Mouse (Mus musculus) midbrain, embryonic 14.5 days (tissue): ENCODE data around the gene Rpl3. TPM values are rescaled to one million over a fixed set of nuclear protein-coding genes. Genes with fewer than 3 reads are reported as not detected.

Experiments
- ATAC-seq: fragments of 200-750 bp; cut with Nextera tagmentation; 2 replicates; pipeline ENCODE4 v1.8.0; 2017; ENCODE audit warnings: moderate number of reproducible peaks, moderate library complexity; ENCODE audit not compliant: low FRiP score, low TSS enrichment
- DNase-seq: peaks from one replicate; pipeline ENCODE4 v3.0.0-alpha.2; 2015
- H3K27ac ChIP-seq: fragments of 300-500 bp; sonication (generic); replicated peaks from 2 replicates; pipeline ENCODE4 v1.5.1; 2014; ENCODE audit warnings: mild to moderate bottlenecking, low read depth, low read length, moderate library complexity
- H3K27me3 ChIP-seq: fragments of 300-500 bp; sonication (generic); 2 replicates; pipeline ENCODE4 v1.6.1; 2014; ENCODE audit warnings: low read length, control low read depth, mixed read lengths; ENCODE audit not compliant: control insufficient read depth, insufficient read depth
- H3K36me3 ChIP-seq: fragments of 300-500 bp; sonication (generic); 2 replicates; pipeline ENCODE4 v1.6.1; 2014; ENCODE audit warnings: low read length, control low read depth; ENCODE audit not compliant: control insufficient read depth, insufficient read depth
- H3K4me1 ChIP-seq: fragments of 300-500 bp; sonication (generic); 2 replicates; pipeline ENCODE4 v1.6.1; 2014; ENCODE audit warnings: mild to moderate bottlenecking, antibody characterized with exemption, low read length, control low read depth; ENCODE audit not compliant: control insufficient read depth, insufficient read depth
- H3K4me2 ChIP-seq: fragments of 300-500 bp; sonication (generic); 2 replicates; pipeline ENCODE4 v1.6.1; 2014; ENCODE audit warnings: mild to moderate bottlenecking, low read length, moderate library complexity
- H3K4me3 ChIP-seq: fragments of 300-500 bp; sonication (generic); replicated peaks from 2 replicates; pipeline ENCODE4 v1.5.1; 2014; ENCODE audit warnings: low read depth, low read length
- H3K9ac ChIP-seq: fragments of 300-500 bp; sonication (generic); replicated peaks from 2 replicates; pipeline ENCODE4 v1.6.1; 2014; ENCODE audit warnings: mild to moderate bottlenecking, low read length, moderate library complexity
- H3K9me3 ChIP-seq: fragments of 300-500 bp; sonication (generic); 2 replicates; pipeline ENCODE4 v1.6.1; 2016; ENCODE audit warnings: low read length, control low read depth, mixed read lengths; ENCODE audit not compliant: control insufficient read depth
- WGBS: fragments of 180-500 bp; shearing (Covaris S2); extraction: QIAGEN DNeasy Blood & Tissue Kit; methylation state at CpG from one replicate; pipeline ENCODE4 v1.1.7; 2014; 5-methylcytosine and 5-hydroxymethylcytosine counted together
- polyA plus RNA-seq: library from polyadenylated mRNA; unstranded; fragments of >200 nt; fragmentation: Nextera tagmentation; extraction: Ambion mirVana; gene quantifications from 2 replicates; pipeline ENCODE4 v1.2.1, GENCODE M21; 2014

The Rpl3 gene
- polyA plus RNA-seq, 1 experiment from 2014 or later: 724 TPM

- 93% methylated on average over 8 of the region's 8 CpGs for WGBS
- Histone ChIP-seq H3K9me3 (no peaks in the 10 kb centered on the region), H3K4me1 (no peaks in the 10 kb centered on the region), H3K27ac (no peak overlapping the region), H3K9ac (no peak overlapping the region), H3K4me2 (no peak overlapping the region), H3K36me3 (no peaks in the 10 kb centered on the region), H3K4me3 (no peak overlapping the region), H3K27me3 (no peaks in the 10 kb centered on the region)
- DNase-seq (no peak), ATAC-seq (no peak)
Measured at GRCm38 (mm10) chr15:80060356-80061070, 31.2 kb downstream of the Rpl3 start.

GRCm38 (mm10) chr15:80059606-80060005, 32.1 kb downstream of the Rpl3 start:
- no peak for ATAC-seq
- Histone ChIP-seq H3K9ac (no peak overlapping the region), H3K4me3 (no peak overlapping the region), H3K9me3 (no peaks in the 10 kb centered on the region), H3K4me1 (no peaks in the 10 kb centered on the region), H3K4me2 (no peak overlapping the region), H3K27me3 (no peaks in the 10 kb centered on the region), H3K36me3 (no peaks in the 10 kb centered on the region), H3K27ac (no peak overlapping the region)
- DNase-seq: no peak
- 84% methylated on average over 7 of the region's 7 CpGs for WGBS

GRCm38 (mm10) chr15:80058151-80058550, 33.5 kb downstream of the Rpl3 start:
- DNase-seq: no peak
- H3K27ac ChIP-seq: no peak overlapping the region
- H3K4me1 ChIP-seq: no peaks in the 10 kb centered on the region
- no peak overlapping the region for H3K9ac ChIP-seq
- 89% methylated on average over 7 of the region's 7 CpGs for WGBS
- H3K36me3 ChIP-seq: no peaks in the 10 kb centered on the region
- no peak overlapping the region for H3K4me3 ChIP-seq
- H3K9me3 ChIP-seq: no peaks in the 10 kb centered on the region
- H3K4me2 ChIP-seq: no peak overlapping the region
- no peak for ATAC-seq
- no peaks in the 10 kb centered on the region for H3K27me3 ChIP-seq

- DNase-seq (no peak), ATAC-seq (no peak)
- no peak overlapping the region for H3K4me3 ChIP-seq
- H3K9me3 ChIP-seq: no peaks in the 10 kb centered on the region
- H3K36me3 ChIP-seq: no peaks in the 10 kb centered on the region
- H3K4me1 ChIP-seq: no peaks in the 10 kb centered on the region
- WGBS: 92% methylated on average over 7 of the region's 7 CpGs
- H3K4me2 ChIP-seq: no peak overlapping the region
- no peak overlapping the region for H3K27ac ChIP-seq
- no peak overlapping the region for H3K9ac ChIP-seq
- H3K27me3 ChIP-seq: no peaks in the 10 kb centered on the region; the same call in 1 of the 2 replicates
Measured at GRCm38 (mm10) chr15:80054034-80054710, 37.5 kb downstream of the Rpl3 start.

GRCm38 (mm10) chr15:80053381-80054033, 38.2 kb downstream of the Rpl3 start:
- Histone ChIP-seq H3K27ac (no peak overlapping the region), H3K9me3 (no peaks in the 10 kb centered on the region), H3K27me3 (no peaks in the 10 kb centered on the region; the same call in 1 of the 2 replicates), H3K9ac (no peak overlapping the region), H3K4me2 (no peak overlapping the region), H3K4me3 (no peak overlapping the region), H3K36me3 (no peaks in the 10 kb centered on the region), H3K4me1 (no peaks in the 10 kb centered on the region)
- 67% methylated on average over 8 of the region's 8 CpGs for WGBS
- DNase-seq (no peak), ATAC-seq (no peak)

GRCm38 (mm10) chr15:80051782-80052181, 39.9 kb downstream of the Rpl3 start:
- no peak overlapping the region for H3K4me3 ChIP-seq
- H3K4me2 ChIP-seq: no peak overlapping the region
- H3K27me3 ChIP-seq: no peaks in the 10 kb centered on the region; the same call in 1 of the 2 replicates
- ATAC-seq: no peak
- H3K9me3 ChIP-seq: no peaks in the 10 kb centered on the region
- H3K27ac ChIP-seq: no peak overlapping the region
- H3K4me1 ChIP-seq: no peaks in the 10 kb centered on the region
- H3K9ac ChIP-seq: no peak overlapping the region
- 91% methylated on average over 9 of the region's 9 CpGs for WGBS
- H3K36me3 ChIP-seq: no peaks in the 10 kb centered on the region
- DNase-seq: no peak

GRCm38 (mm10) chr15:80051092-80051761, 40.4 kb downstream of the Rpl3 start:
- Histone ChIP-seq H3K9me3 (no peaks in the 10 kb centered on the region), H3K9ac (no peak overlapping the region), H3K4me1 (no peaks in the 10 kb centered on the region), H3K4me3 (no peak overlapping the region), H3K27me3 (no peaks in the 10 kb centered on the region; the same call in 1 of the 2 replicates), H3K36me3 (no peaks in the 10 kb centered on the region), H3K27ac (no peak overlapping the region), H3K4me2 (no peak overlapping the region)
- ATAC-seq (no peak), DNase-seq (no peak)
- WGBS: 81% methylated on average over 19 of the region's 19 CpGs

GRCm38 (mm10) chr15:80050093-80050492, 41.6 kb downstream of the Rpl3 start:
- Histone ChIP-seq H3K4me2 (no peak overlapping the region), H3K9me3 (no peaks in the 10 kb centered on the region), H3K9ac (no peak overlapping the region), H3K36me3 (no peaks in the 10 kb centered on the region), H3K4me3 (no peak overlapping the region), H3K27me3 (no peaks in the 10 kb centered on the region; the same call in 1 of the 2 replicates), H3K27ac (no peak overlapping the region), H3K4me1 (no peaks in the 10 kb centered on the region)
- 77% methylated on average over 4 of the region's 4 CpGs for WGBS
- no peak for ATAC-seq
- DNase-seq: no peak
